9 mouse cellular contexts compared by ENCODE assay signal in the genomic region with DNA sequence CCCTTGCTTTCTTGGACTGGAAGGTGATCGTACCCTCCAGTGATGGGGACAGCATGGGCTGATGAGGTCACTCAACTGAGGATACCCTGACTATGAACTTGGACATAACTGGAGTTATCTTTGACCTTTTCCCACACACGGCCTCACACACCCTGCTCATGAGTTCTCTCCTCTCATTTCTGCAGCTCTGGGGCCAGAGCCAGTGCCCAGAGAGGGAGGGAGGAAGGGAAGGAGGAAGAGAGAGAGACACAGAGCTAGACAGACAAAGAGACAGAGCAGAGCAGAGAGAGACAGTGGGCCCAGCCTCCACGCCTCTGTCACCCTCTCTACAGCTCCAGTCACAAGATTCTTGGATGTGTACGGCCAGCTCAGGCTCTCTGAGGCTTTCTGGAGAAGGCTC. TPM values are rescaled to one million over a fixed set of nuclear protein-coding genes. Genes with fewer than 3 reads are reported as not detected.
DNase-seq lines count a peak whose midpoint lies in the region; ATAC-seq and TF ChIP-seq lines count a peak whose summit lies in the region.
"Had no signal": no experiment of that assay in that cellular context is flagged by ENCODE, and none has a peak within 500 bp of the region (broad histone marks: within the 10 kb centered on the region; RNA-seq: fewer than 3 reads in every experiment).

No protein-coding gene starts in this region.

- H3K27me3 ChIP-seq in heart, postnatal 0 days (ENCODE audit: control insufficient read depth, insufficient read depth, low read length) = no peaks in the 10 kb centered on the region
- peaks cover 14% of the 10 kb centered on the region for H3K27me3 ChIP-seq in midbrain, embryonic 10.5 days (ENCODE audit: low read depth, poor library complexity, severe bottlenecking)
- H3K27me3 ChIP-seq in midbrain, embryonic 14.5 days (ENCODE audit: control insufficient read depth, insufficient read depth, low read length) = no peaks in the 10 kb centered on the region
- H3K27me3 ChIP-seq in embryonic facial prominence, embryonic 13.5 days = no peaks in the 10 kb centered on the region
- H3K27me3 ChIP-seq in limb, embryonic 13.5 days = no peaks in the 10 kb centered on the region
- no peaks in the 10 kb centered on the region for H3K27me3 ChIP-seq in hindbrain, embryonic 12.5 days

- peaks cover 21% of the 10 kb centered on the region for H3K4me1 ChIP-seq in heart, postnatal 0 days (ENCODE audit: control insufficient read depth, insufficient read depth)
- H3K4me1 ChIP-seq in midbrain, embryonic 10.5 days = peaks cover 67% of the 10 kb centered on the region
- 0 out of 2 replicates have a peak, but pooled peaks cover 4% of the 10 kb centered on the region for H3K4me1 ChIP-seq in midbrain, embryonic 14.5 days (ENCODE audit: control insufficient read depth, insufficient read depth, low read length)
- H3K4me1 ChIP-seq in embryonic facial prominence, embryonic 13.5 days = peaks cover 46% of the 10 kb centered on the region
- H3K4me1 ChIP-seq in limb, embryonic 13.5 days = peaks cover 31% of the 10 kb centered on the region
- H3K4me1 ChIP-seq in hindbrain, embryonic 12.5 days = peaks cover 23% of the 10 kb centered on the region

- H3K4me3 ChIP-seq in heart, postnatal 0 days (ENCODE audit: low read depth, low read length) = no peak overlapping the region
- no peak overlapping the region for H3K4me3 ChIP-seq in midbrain, embryonic 10.5 days
- H3K4me3 ChIP-seq in midbrain, embryonic 14.5 days (replicated peaks; ENCODE audit: low read depth, low read length) = no peak overlapping the region
- H3K4me3 ChIP-seq in embryonic facial prominence, embryonic 13.5 days = no peak overlapping the region
- H3K4me3 ChIP-seq in limb, embryonic 13.5 days = no peak overlapping the region
- H3K4me3 ChIP-seq in hindbrain, embryonic 12.5 days = no peak overlapping the region

- intact Hi-C loops in heart, postnatal 36 days (cut with DNase I) = loop anchor here (1.0 kb wide), 1 partner anchor 24 kb away; no protein-coding TSS in a partner anchor

- H3K27ac ChIP-seq in heart, postnatal 0 days (ENCODE audit: low read depth) = peak overlapping the region; percentile 32
- H3K27ac ChIP-seq in midbrain, embryonic 10.5 days (replicated peaks) = peak overlapping the region; percentile 56; the same call in 1 of the 2 replicates
- H3K27ac ChIP-seq in midbrain, embryonic 14.5 days (replicated peaks; ENCODE audit: low read depth, low read length) = no peak overlapping the region
- H3K27ac ChIP-seq in embryonic facial prominence, embryonic 13.5 days = peak overlapping the region; percentile 57
- H3K27ac ChIP-seq in limb, embryonic 13.5 days = no peak overlapping the region
- H3K27ac ChIP-seq in hindbrain, embryonic 12.5 days = no peak overlapping the region

- WGBS in heart, postnatal 0 days = 45% methylated on average over 4 of the region's 4 CpGs
- 71% methylated on average over 4 of the region's 4 CpGs for WGBS in midbrain, embryonic 10.5 days
- WGBS in midbrain, embryonic 14.5 days = 74% methylated on average over 4 of the region's 4 CpGs
- 69% methylated on average over 4 of the region's 4 CpGs for WGBS in embryonic facial prominence, embryonic 13.5 days
- 71% methylated on average over 4 of the region's 4 CpGs for WGBS in limb, embryonic 13.5 days
- WGBS in hindbrain, embryonic 12.5 days = 74% methylated on average over 4 of the region's 4 CpGs

- ATAC-seq in heart, postnatal 0 days (ENCODE audit: insufficient read depth, low read depth) = no peak
- ATAC-seq in midbrain, embryonic 14.5 days (ENCODE audit: low FRiP score, low TSS enrichment) = no peak
- ATAC-seq in embryonic facial prominence, embryonic 13.5 days (ENCODE audit: insufficient number of reproducible peaks, insufficient read depth, low FRiP score, low TSS enrichment, low read depth) = no peak
- ATAC-seq in limb, embryonic 13.5 days (ENCODE audit: low FRiP score, low read depth) = no peak
- no peak for ATAC-seq in hindbrain, embryonic 12.5 days (ENCODE audit: low FRiP score)

- TF ChIP-seq CTCF in heart, postnatal 0 days (IDR thresholded peaks at IDR 0.05; ENCODE audit: low read depth) = no peak

- no peak for DNase-seq in heart, postnatal 0 days (ENCODE audit: low spot score)
- no peak for DNase-seq in heart, postnatal 36 days
- DNase-seq in midbrain, embryonic 10.5 days (ENCODE audit: low spot score) = no peak
- no peak for DNase-seq in midbrain, embryonic 14.5 days
- no peak for DNase-seq in embryo, embryonic 9.5 days (ENCODE audit: extremely low spot score)
- DNase-seq: thymus, postnatal 14 days had no signal

- no peak overlapping the region for H3K9ac ChIP-seq in heart, postnatal 0 days (replicated peaks; ENCODE audit: low read depth, low read length)
- H3K9ac ChIP-seq in midbrain, embryonic 14.5 days (replicated peaks; ENCODE audit: low read length) = no peak overlapping the region
- 0 out of 2 replicates have a peak overlapping the region, but pooled peaks have one; percentile 51 for H3K9ac ChIP-seq in embryonic facial prominence, embryonic 13.5 days
- 0 out of 2 replicates have a peak overlapping the region, but pooled peaks have one; percentile 25 for H3K9ac ChIP-seq in limb, embryonic 13.5 days
- H3K9ac ChIP-seq in hindbrain, embryonic 12.5 days = no peak overlapping the region

- no peak overlapping the region for H3K4me2 ChIP-seq in heart, postnatal 0 days (ENCODE audit: low read depth, low read length)
- H3K4me2 ChIP-seq in midbrain, embryonic 14.5 days (ENCODE audit: low read length) = no peak overlapping the region
- 0 out of 2 replicates have a peak overlapping the region, but pooled peaks have one; percentile 44 for H3K4me2 ChIP-seq in embryonic facial prominence, embryonic 13.5 days
- no peak overlapping the region for H3K4me2 ChIP-seq in limb, embryonic 13.5 days (replicated peaks)
- no peak overlapping the region for H3K4me2 ChIP-seq in hindbrain, embryonic 12.5 days (replicated peaks)

- H3K36me3 ChIP-seq in heart, postnatal 0 days (replicated peaks; ENCODE audit: control insufficient read depth, insufficient read depth, low read length) = no peaks in the 10 kb centered on the region
- no peaks in the 10 kb centered on the region for H3K36me3 ChIP-seq in midbrain, embryonic 10.5 days
- H3K36me3 ChIP-seq in midbrain, embryonic 14.5 days (ENCODE audit: control insufficient read depth, insufficient read depth, low read length) = no peaks in the 10 kb centered on the region
- H3K36me3 ChIP-seq in embryonic facial prominence, embryonic 13.5 days = no peaks in the 10 kb centered on the region
- H3K36me3 ChIP-seq in limb, embryonic 13.5 days = no peaks in the 10 kb centered on the region
- no peaks in the 10 kb centered on the region for H3K36me3 ChIP-seq in hindbrain, embryonic 12.5 days

- no peak for TF ChIP-seq EP300 in heart, postnatal 0 days (IDR thresholded peaks at IDR 0.05; ENCODE audit: low read depth)

- no peaks in the 10 kb centered on the region for H3K9me3 ChIP-seq in heart, postnatal 0 days (replicated peaks; ENCODE audit: control insufficient read depth, low read length)
- no peaks in the 10 kb centered on the region for H3K9me3 ChIP-seq in midbrain, embryonic 10.5 days (replicated peaks)
- H3K9me3 ChIP-seq in midbrain, embryonic 14.5 days (ENCODE audit: control insufficient read depth, low read length) = no peaks in the 10 kb centered on the region
- no peaks in the 10 kb centered on the region for H3K9me3 ChIP-seq in embryonic facial prominence, embryonic 13.5 days
- H3K9me3 ChIP-seq in limb, embryonic 13.5 days = no peaks in the 10 kb centered on the region
- no peaks in the 10 kb centered on the region for H3K9me3 ChIP-seq in hindbrain, embryonic 12.5 days (replicated peaks)

RNA-seq across cellular contexts. Expression of a gene that starts 3.4 kb away (rescaled TPM):
- 16.5 and 54.6 TPM in 2 replicates for total RNA-seq in heart, postnatal 0 days (2014; rRNA removed; ENCODE audit: low replicate concordance)
- 17.6 and 21.0 TPM in 2 replicates for polyA plus RNA-seq in heart, postnatal 0 days (2015; fragmentation: Nextera tagmentation; extraction: Ambion mirVana)
- total RNA-seq in heart, postnatal 36 days (2021) = 10 to 100 TPM; 24.9 to 27.7 TPM
- 69.9 and 74.9 TPM in 2 replicates for polyA plus RNA-seq in midbrain, embryonic 10.5 days (2016; fragmentation: Nextera tagmentation; extraction: Ambion mirVana)
- 41.0 and 41.2 TPM in 2 replicates for polyA plus RNA-seq in midbrain, embryonic 14.5 days (2014; fragmentation: Nextera tagmentation; extraction: Ambion mirVana)
- 43.9 and 49.8 TPM in 2 replicates for polyA plus RNA-seq in embryonic facial prominence, embryonic 13.5 days (2015; fragmentation: Nextera tagmentation; extraction: Ambion mirVana)
- polyA plus RNA-seq in limb, embryonic 13.5 days (2015; fragmentation: Nextera tagmentation; extraction: Ambion mirVana) = 49.0 and 50.2 TPM in 2 replicates
- polyA plus RNA-seq in hindbrain, embryonic 12.5 days (2016; fragmentation: Nextera tagmentation; extraction: Ambion mirVana) = 42.7 and 52.2 TPM in 2 replicates

RNA-seq across cellular contexts. Expression of a gene that starts 4.4 kb away (rescaled TPM):
- total RNA-seq in heart, postnatal 0 days (2014; rRNA removed; ENCODE audit: low replicate concordance) = 7.2 and 16.7 TPM in 2 replicates
- polyA plus RNA-seq in heart, postnatal 0 days (2015; fragmentation: Nextera tagmentation; extraction: Ambion mirVana) = 2.8 and 2.9 TPM in 2 replicates
- total RNA-seq in heart, postnatal 36 days (2021) = 10 to 100 TPM; 27.2 to 33.7 TPM
- 1.9 and 2.7 TPM in 2 replicates for polyA plus RNA-seq in midbrain, embryonic 10.5 days (2016; fragmentation: Nextera tagmentation; extraction: Ambion mirVana)
- 0.28 and 0.76 TPM in 2 replicates for polyA plus RNA-seq in midbrain, embryonic 14.5 days (2014; fragmentation: Nextera tagmentation; extraction: Ambion mirVana)
- polyA plus RNA-seq in embryonic facial prominence, embryonic 13.5 days (2015; fragmentation: Nextera tagmentation; extraction: Ambion mirVana) = 3.2 and 4.1 TPM in 2 replicates
- polyA plus RNA-seq in limb, embryonic 13.5 days (2015; fragmentation: Nextera tagmentation; extraction: Ambion mirVana) = 2.9 and 3.7 TPM in 2 replicates
- 1.6 and 2.1 TPM in 2 replicates for polyA plus RNA-seq in hindbrain, embryonic 12.5 days (2016; fragmentation: Nextera tagmentation; extraction: Ambion mirVana)

RNA-seq across cellular contexts. Expression of a gene that starts 6.6 kb away (rescaled TPM):
- total RNA-seq in heart, postnatal 0 days (2014; rRNA removed; ENCODE audit: low replicate concordance) = not detected in 2 replicates
- polyA plus RNA-seq in heart, postnatal 0 days (2015; fragmentation: Nextera tagmentation; extraction: Ambion mirVana) = 0.11 TPM in 1 of 2 replicates, not detected in the other
- not detected for total RNA-seq in heart, postnatal 36 days (2021)
- 0.11 and 0.15 TPM in 2 replicates for polyA plus RNA-seq in midbrain, embryonic 10.5 days (2016; fragmentation: Nextera tagmentation; extraction: Ambion mirVana)
- 0.93 and 1.00 TPM in 2 replicates for polyA plus RNA-seq in midbrain, embryonic 14.5 days (2014; fragmentation: Nextera tagmentation; extraction: Ambion mirVana)
- 0.53 TPM in 1 of 2 replicates, not detected in the other for polyA plus RNA-seq in embryonic facial prominence, embryonic 13.5 days (2015; fragmentation: Nextera tagmentation; extraction: Ambion mirVana)
- polyA plus RNA-seq in limb, embryonic 13.5 days (2015; fragmentation: Nextera tagmentation; extraction: Ambion mirVana) = 0.57 and 1.0 TPM in 2 replicates
- polyA plus RNA-seq in hindbrain, embryonic 12.5 days (2016; fragmentation: Nextera tagmentation; extraction: Ambion mirVana) = 0.41 and 0.68 TPM in 2 replicates

RNA-seq across cellular contexts. Expression of a gene that starts 19.2 kb away (rescaled TPM):
- total RNA-seq in heart, postnatal 0 days (2014; rRNA removed; ENCODE audit: low replicate concordance) = 157 and 188 TPM in 2 replicates
- polyA plus RNA-seq in heart, postnatal 0 days (2015; fragmentation: Nextera tagmentation; extraction: Ambion mirVana) = 40.9 and 44.1 TPM in 2 replicates
- 10 to 100 TPM; 72.8 to 73.4 TPM for total RNA-seq in heart, postnatal 36 days (2021)
- 385 and 386 TPM in 2 replicates for polyA plus RNA-seq in midbrain, embryonic 10.5 days (2016; fragmentation: Nextera tagmentation; extraction: Ambion mirVana)
- polyA plus RNA-seq in midbrain, embryonic 14.5 days (2014; fragmentation: Nextera tagmentation; extraction: Ambion mirVana) = 219 and 247 TPM in 2 replicates
- 128 and 133 TPM in 2 replicates for polyA plus RNA-seq in embryonic facial prominence, embryonic 13.5 days (2015; fragmentation: Nextera tagmentation; extraction: Ambion mirVana)
- polyA plus RNA-seq in limb, embryonic 13.5 days (2015; fragmentation: Nextera tagmentation; extraction: Ambion mirVana) = 129 and 137 TPM in 2 replicates
- 308 and 309 TPM in 2 replicates for polyA plus RNA-seq in hindbrain, embryonic 12.5 days (2016; fragmentation: Nextera tagmentation; extraction: Ambion mirVana)

RNA-seq across cellular contexts. Expression of a gene that starts 24.8 kb away (rescaled TPM):
- total RNA-seq in heart, postnatal 0 days (2014; rRNA removed; ENCODE audit: low replicate concordance) = 57.3 and 64.8 TPM in 2 replicates
- 45.8 and 47.1 TPM in 2 replicates for polyA plus RNA-seq in heart, postnatal 0 days (2015; fragmentation: Nextera tagmentation; extraction: Ambion mirVana)
- total RNA-seq in heart, postnatal 36 days (2021) = 10 to 100 TPM; 20.9 to 25.1 TPM
- polyA plus RNA-seq in midbrain, embryonic 10.5 days (2016; fragmentation: Nextera tagmentation; extraction: Ambion mirVana) = 37.7 TPM in 2 replicates
- polyA plus RNA-seq in midbrain, embryonic 14.5 days (2014; fragmentation: Nextera tagmentation; extraction: Ambion mirVana) = 51.2 and 68.8 TPM in 2 replicates
- 74.4 and 75.2 TPM in 2 replicates for polyA plus RNA-seq in embryonic facial prominence, embryonic 13.5 days (2015; fragmentation: Nextera tagmentation; extraction: Ambion mirVana)
- 73.3 and 75.5 TPM in 2 replicates for polyA plus RNA-seq in limb, embryonic 13.5 days (2015; fragmentation: Nextera tagmentation; extraction: Ambion mirVana)
- 37.5 and 39.7 TPM in 2 replicates for polyA plus RNA-seq in hindbrain, embryonic 12.5 days (2016; fragmentation: Nextera tagmentation; extraction: Ambion mirVana)

Comparison
In these comparisons a context has a peak if more than half of its experiments do, and no peak if none do; other contexts are left out.
1. H3K27ac ChIP-seq: peak in heart, postnatal 0 days (single experiment), midbrain, embryonic 10.5 days (single experiment) and embryonic facial prominence, embryonic 13.5 days (single experiment); none in midbrain, embryonic 14.5 days (single experiment), limb, embryonic 13.5 days (single experiment) and hindbrain, embryonic 12.5 days (single experiment).
2. H3K9ac ChIP-seq: peak in embryonic facial prominence, embryonic 13.5 days (single experiment) and limb, embryonic 13.5 days (single experiment); none in heart, postnatal 0 days (single experiment), midbrain, embryonic 14.5 days (single experiment) and hindbrain, embryonic 12.5 days (single experiment).